Mouse (Mus musculus) neural tube, embryonic 15.5 days (tissue): ENCODE measurements around the gene Wfdc16. TPM values are rescaled to one million over a fixed set of nuclear protein-coding genes. Genes with fewer than 3 reads are reported as not detected.
"Not testable (repeated sequence)": the region's sequence is repeated elsewhere in the genome, so short reads cannot be mapped to it uniquely, and the experiment has no call there.

ENCODE experiments used
- ATAC-seq: fragments of 200-750 bp; cut with Nextera tagmentation; 2 replicates; pipeline ENCODE4 v1.8.0; 2017; ENCODE audit warnings: mild to moderate bottlenecking, moderate TSS enrichment, moderate library complexity; ENCODE audit not compliant: low FRiP score
- H3K27ac ChIP-seq: fragments of 300-500 bp; sonication (generic); replicated peaks from 2 replicates; pipeline ENCODE4 v1.5.1; 2015; ENCODE audit warnings: mild to moderate bottlenecking, inconsistent platforms
- H3K27me3 ChIP-seq: fragments of 300-500 bp; sonication (generic); replicated peaks from 2 replicates; pipeline ENCODE4 v1.6.1; 2015; ENCODE audit warnings: inconsistent platforms
- H3K36me3 ChIP-seq: fragments of 300-500 bp; sonication (generic); 2 replicates; pipeline ENCODE4 v1.6.1; 2015; ENCODE audit warnings: inconsistent platforms
- H3K4me1 ChIP-seq: fragments of 300-500 bp; sonication (generic); 2 replicates; pipeline ENCODE4 v1.6.1; 2015; ENCODE audit warnings: inconsistent platforms
- H3K4me2 ChIP-seq: fragments of 300-500 bp; sonication (generic); 2 replicates; pipeline ENCODE4 v1.6.1; 2015; ENCODE audit warnings: inconsistent platforms, mild to moderate bottlenecking, moderate library complexity
- H3K4me3 ChIP-seq: fragments of 300-500 bp; sonication (generic); replicated peaks from 2 replicates; pipeline ENCODE4 v1.5.1; 2015; ENCODE audit warnings: mild to moderate bottlenecking, inconsistent platforms
- H3K9ac ChIP-seq: fragments of 300-500 bp; sonication (generic); replicated peaks from 2 replicates; pipeline ENCODE4 v1.6.1; 2015; ENCODE audit warnings: mild to moderate bottlenecking, inconsistent platforms
- H3K9me3 ChIP-seq: fragments of 300-500 bp; sonication (generic); replicated peaks from 2 replicates; pipeline ENCODE4 v1.6.1; 2016; ENCODE audit warnings: inconsistent platforms
- WGBS: fragments of 180-500 bp; shearing (Covaris S2); methylation state at CpG from one replicate; pipeline ENCODE4 v1.1.7; 2015; ENCODE audit warnings: mixed read lengths; 5-methylcytosine and 5-hydroxymethylcytosine counted together
- polyA plus RNA-seq: library from polyadenylated mRNA; unstranded; fragments of >200 nt; fragmentation: Nextera tagmentation; extraction: Ambion mirVana; gene quantifications from 2 replicates; pipeline ENCODE4 v1.2.1, GENCODE M21; 2015

Wfdc16 gene
- polyA plus RNA-seq, 1 experiment from 2014 or later = not detected

DNA sequence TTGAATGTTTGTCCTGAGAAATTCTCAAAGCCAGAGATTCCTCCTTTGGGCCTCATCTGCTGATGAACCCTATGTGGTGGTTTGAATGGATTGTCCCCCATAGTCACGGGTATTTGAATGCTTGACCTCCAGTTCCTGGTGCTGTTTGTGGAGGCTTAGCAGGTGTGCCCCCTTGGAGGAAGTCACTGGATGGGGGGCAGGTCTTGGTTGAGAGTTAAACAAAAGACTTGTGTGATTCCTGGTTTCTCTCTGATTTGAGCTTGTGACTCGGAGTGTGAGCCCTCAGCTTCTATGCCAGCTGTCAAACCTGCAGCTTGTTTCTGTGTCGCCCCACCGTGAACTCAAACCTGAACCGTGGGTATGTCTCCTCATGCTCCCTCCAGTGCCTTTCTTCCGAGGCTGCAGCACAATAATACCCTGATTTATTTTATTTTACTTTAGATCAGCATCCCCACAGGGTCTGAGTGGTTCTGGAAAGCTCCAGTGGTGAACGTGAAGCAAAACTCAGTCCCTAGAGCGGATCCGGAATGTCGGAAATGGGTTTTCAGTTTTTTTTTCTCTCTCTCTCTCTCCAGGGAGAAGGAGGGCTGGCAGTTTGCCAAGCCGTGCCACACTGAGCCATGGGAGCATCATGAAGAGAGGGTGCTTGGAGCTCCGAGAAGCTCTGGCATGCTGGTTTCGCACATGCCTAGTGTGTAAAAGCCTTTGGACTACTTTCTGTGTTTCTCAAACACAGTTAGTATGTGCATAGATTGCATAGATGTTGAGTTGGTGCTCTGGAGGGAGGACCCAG is 3.5 kb upstream of the Wfdc16 start:
- H3K36me3 ChIP-seq = no peaks in the 10 kb centered on the region
- WGBS = 65% methylated on average over 13 of the region's 13 CpGs
- no peak overlapping the region for H3K27ac ChIP-seq
- H3K4me1 ChIP-seq = no peaks in the 10 kb centered on the region
- H3K4me3 ChIP-seq = no peak overlapping the region
- ATAC-seq = no peak
- no peaks in the 10 kb centered on the region for H3K27me3 ChIP-seq
- H3K9ac ChIP-seq = no peak overlapping the region
- H3K9me3 ChIP-seq = no peaks in the 10 kb centered on the region
- H3K4me2 ChIP-seq = no peak overlapping the region

DNA sequence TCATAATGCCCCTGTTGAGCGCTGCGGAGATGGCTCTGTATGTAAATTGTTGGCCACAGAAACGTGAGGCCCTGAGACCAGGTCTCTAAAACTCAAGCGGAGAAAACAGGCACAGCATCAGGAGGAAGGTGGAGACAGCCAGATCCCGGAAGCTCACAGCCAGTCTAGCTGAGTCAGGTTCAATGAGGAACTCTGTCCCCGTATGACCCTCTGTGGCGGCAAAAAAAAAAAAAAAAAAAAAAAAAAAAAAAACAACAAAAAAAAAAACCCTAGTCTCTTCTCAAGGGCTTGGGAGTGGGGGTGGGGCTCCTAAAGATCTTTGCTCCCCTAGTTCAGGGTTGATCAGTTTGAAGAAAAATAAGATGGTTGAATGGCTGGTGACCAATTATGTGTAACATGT is 2.5 kb upstream of the Wfdc16 start:
- ATAC-seq = no peak
- no peaks in the 10 kb centered on the region for H3K27me3 ChIP-seq
- no peaks in the 10 kb centered on the region for H3K36me3 ChIP-seq
- H3K4me3 ChIP-seq = no peak overlapping the region
- no peaks in the 10 kb centered on the region for H3K4me1 ChIP-seq
- no peak overlapping the region for H3K9ac ChIP-seq
- WGBS = 60% methylated on average over 7 of the region's 7 CpGs
- no peak overlapping the region for H3K27ac ChIP-seq
- H3K4me2 ChIP-seq = no peak overlapping the region
- H3K9me3 ChIP-seq = no peaks in the 10 kb centered on the region

- no peak overlapping the region for H3K4me2 ChIP-seq
- ATAC-seq = no peak
- WGBS = 74% methylated on average over 9 of the region's 9 CpGs
- H3K9ac ChIP-seq = no peak overlapping the region
- no peaks in the 10 kb centered on the region for H3K4me1 ChIP-seq
- H3K4me3 ChIP-seq = no peak overlapping the region
- no peaks in the 10 kb centered on the region for H3K27me3 ChIP-seq
- H3K9me3 ChIP-seq = no peaks in the 10 kb centered on the region
- H3K36me3 ChIP-seq = no peaks in the 10 kb centered on the region
- H3K27ac ChIP-seq = no peak overlapping the region
Measured at GRCm38 (mm10) chr2:164635266-164635665, 3.3 kb downstream of the Wfdc16 start.

DNA sequence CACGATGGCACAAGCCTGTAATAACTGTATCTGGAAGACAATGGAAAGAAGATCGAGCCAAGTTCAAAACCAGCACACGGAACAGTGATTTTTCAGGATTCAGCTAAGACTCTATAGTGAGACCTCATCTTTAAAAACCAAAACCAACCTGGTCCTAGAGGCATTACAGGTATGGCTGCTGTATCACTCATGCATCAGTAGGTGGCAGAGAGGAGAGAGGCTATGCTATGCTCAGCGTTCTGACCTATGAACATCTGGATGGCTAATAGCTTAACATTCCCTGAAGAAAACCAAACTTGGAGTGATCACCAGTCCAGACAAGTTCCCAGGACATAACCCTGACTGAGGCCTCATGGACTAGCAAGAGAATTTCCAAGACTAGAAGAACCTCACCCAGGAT is 16.8 kb downstream of the Wfdc16 start:
- H3K27ac ChIP-seq = no peak overlapping the region
- ATAC-seq = no peak
- H3K4me2 ChIP-seq = no peak overlapping the region
- no peak overlapping the region for H3K9ac ChIP-seq
- H3K4me3 ChIP-seq = no peak overlapping the region
- WGBS = 82% methylated on average over 4 of the region's 4 CpGs
- H3K27me3 ChIP-seq = no peaks in the 10 kb centered on the region
- no peaks in the 10 kb centered on the region for H3K36me3 ChIP-seq
- H3K9me3 ChIP-seq = no peaks in the 10 kb centered on the region
- no peaks in the 10 kb centered on the region for H3K4me1 ChIP-seq

DNA sequence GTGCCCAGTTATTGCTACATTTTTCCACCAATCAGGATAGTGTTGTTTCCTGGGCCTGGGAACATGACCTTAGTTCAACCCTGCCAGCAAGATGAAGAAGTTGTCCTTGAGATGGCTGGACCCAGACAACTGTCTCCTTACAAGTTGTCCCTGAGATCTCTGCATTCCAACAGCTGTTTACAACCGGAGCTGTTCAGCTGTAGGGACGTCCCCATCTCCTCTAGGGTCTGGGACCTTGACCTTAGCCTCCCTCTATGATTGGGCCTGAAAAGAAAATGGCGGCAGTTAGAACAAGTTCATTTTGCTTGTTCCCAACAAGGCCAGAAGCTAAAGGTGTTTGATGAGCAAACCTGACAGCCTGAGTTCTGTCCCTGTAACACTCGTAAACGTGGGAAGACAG is 19.5 kb downstream of the Wfdc16 start:
- no peak for ATAC-seq
- Histone ChIP-seq H3K4me2 (no peak overlapping the region), H3K4me3 (no peak overlapping the region), H3K27ac (no peak overlapping the region), H3K9me3 (no peaks in the 10 kb centered on the region), H3K4me1 (no peaks in the 10 kb centered on the region), H3K27me3 (no peaks in the 10 kb centered on the region), H3K36me3 (no peaks in the 10 kb centered on the region), H3K9ac (no peak overlapping the region)
- WGBS = 86% methylated on average over 5 of the region's 5 CpGs

DNA sequence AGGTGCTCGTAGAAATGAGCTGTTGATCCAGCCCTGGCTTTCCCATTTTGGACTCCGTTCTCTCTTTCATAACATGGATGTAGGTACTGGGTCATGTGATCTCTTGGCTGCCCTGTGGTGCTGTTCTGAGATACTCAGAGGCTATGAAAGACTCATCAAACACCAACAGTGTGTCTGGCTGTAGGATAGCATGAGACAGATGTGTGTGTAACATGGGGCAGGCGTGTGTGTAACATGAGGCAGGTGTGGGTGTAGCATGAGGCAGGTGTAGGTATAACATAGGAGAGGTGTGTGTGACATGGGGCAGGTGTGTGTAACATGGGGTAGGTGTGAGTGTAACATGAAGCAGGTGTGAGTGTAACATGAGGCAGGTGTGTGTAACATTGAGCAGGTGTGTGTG is 23.2 kb downstream of the Wfdc16 start:
- H3K27me3 ChIP-seq = no peaks in the 10 kb centered on the region
- 90% methylated on average over 3 of the region's 3 CpGs for WGBS
- no peak for ATAC-seq
- no peaks in the 10 kb centered on the region for H3K36me3 ChIP-seq
- no peak overlapping the region for H3K9ac ChIP-seq
- H3K4me3 ChIP-seq = no peak overlapping the region
- no peaks in the 10 kb centered on the region for H3K9me3 ChIP-seq
- H3K4me1 ChIP-seq = no peaks in the 10 kb centered on the region
- H3K27ac ChIP-seq = no peak overlapping the region
- no peak overlapping the region for H3K4me2 ChIP-seq

- H3K4me1 ChIP-seq, H3K4me3 ChIP-seq, H3K9ac ChIP-seq, ATAC-seq, H3K27me3 ChIP-seq, H3K4me2 ChIP-seq, H3K27ac ChIP-seq, H3K36me3 ChIP-seq, H3K9me3 ChIP-seq: not testable (repeated sequence)
- WGBS = 56% methylated on average over 8 of the region's 8 CpGs
Measured at GRCm38 (mm10) chr2:164613471-164613870, 25.1 kb downstream of the Wfdc16 start, which contains the start of the genes Wfdc6b and Wfdc8. Wfdc6b (plus strand) TSS chr2:164613522. Wfdc8 (minus strand) TSS chr2:164613626.

- Histone ChIP-seq H3K27ac (no peak overlapping the region), H3K9me3 (no peaks in the 10 kb centered on the region), H3K27me3 (no peaks in the 10 kb centered on the region), H3K9ac (no peak overlapping the region), H3K4me2 (no peak overlapping the region), H3K4me1 (no peaks in the 10 kb centered on the region), H3K4me3 (no peak overlapping the region), H3K36me3 (no peaks in the 10 kb centered on the region)
- WGBS = 78% methylated on average over 6 of the region's 6 CpGs
- no peak for ATAC-seq
Measured at GRCm38 (mm10) chr2:164608781-164609180, 29.8 kb downstream of the Wfdc16 start.

- Histone ChIP-seq H3K27me3 (no peaks in the 10 kb centered on the region), H3K36me3 (no peaks in the 10 kb centered on the region), H3K4me2 (no peak overlapping the region), H3K9me3 (no peaks in the 10 kb centered on the region), H3K4me1 (no peaks in the 10 kb centered on the region), H3K9ac (no peak overlapping the region), H3K27ac (no peak overlapping the region), H3K4me3 (no peak overlapping the region)
- ATAC-seq = no peak
- 92% methylated on average over 8 of the region's 8 CpGs for WGBS
Measured at GRCm38 (mm10) chr2:164604411-164604810, 34.2 kb downstream of the Wfdc16 start.

GRCm38 (mm10) chr2:164603482-164603881 is 35.1 kb downstream of the Wfdc16 start:
- H3K9ac ChIP-seq = no peak overlapping the region
- no peak for ATAC-seq
- H3K9me3 ChIP-seq = no peaks in the 10 kb centered on the region
- no peaks in the 10 kb centered on the region for H3K4me1 ChIP-seq
- no peak overlapping the region for H3K27ac ChIP-seq
- H3K27me3 ChIP-seq = no peaks in the 10 kb centered on the region
- no peak overlapping the region for H3K4me3 ChIP-seq
- 92% methylated on average over 3 of the region's 3 CpGs for WGBS
- H3K36me3 ChIP-seq = no peaks in the 10 kb centered on the region
- no peak overlapping the region for H3K4me2 ChIP-seq

DNA sequence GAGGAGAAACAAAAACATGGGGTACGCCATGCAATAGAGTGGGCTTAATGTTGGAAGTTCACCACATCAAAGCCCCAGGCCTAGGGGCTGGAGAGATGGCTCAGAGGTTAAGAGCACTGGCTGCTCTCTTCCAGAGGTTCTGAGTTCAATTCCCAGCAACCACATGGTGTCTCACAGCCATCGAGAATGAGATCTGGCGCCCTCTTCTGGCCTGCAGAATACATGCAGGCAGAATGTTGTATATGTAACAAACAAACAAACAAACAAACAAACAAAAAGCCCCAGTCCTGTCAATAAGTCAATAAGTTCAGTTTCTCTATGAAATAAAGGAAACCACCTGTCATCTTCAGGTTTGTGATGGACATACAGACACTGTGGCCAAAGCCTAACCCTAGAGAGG is 38.4 kb downstream of the Wfdc16 start:
- Histone ChIP-seq H3K27ac (no peak overlapping the region), H3K36me3 (no peaks in the 10 kb centered on the region), H3K4me2 (no peak overlapping the region), H3K4me1 (no peaks in the 10 kb centered on the region), H3K9me3 (no peaks in the 10 kb centered on the region), H3K27me3 (no peaks in the 10 kb centered on the region), H3K9ac (no peak overlapping the region), H3K4me3 (no peak overlapping the region)
- 61% methylated on average over 3 of the region's 3 CpGs for WGBS
- ATAC-seq = no peak

DNA sequence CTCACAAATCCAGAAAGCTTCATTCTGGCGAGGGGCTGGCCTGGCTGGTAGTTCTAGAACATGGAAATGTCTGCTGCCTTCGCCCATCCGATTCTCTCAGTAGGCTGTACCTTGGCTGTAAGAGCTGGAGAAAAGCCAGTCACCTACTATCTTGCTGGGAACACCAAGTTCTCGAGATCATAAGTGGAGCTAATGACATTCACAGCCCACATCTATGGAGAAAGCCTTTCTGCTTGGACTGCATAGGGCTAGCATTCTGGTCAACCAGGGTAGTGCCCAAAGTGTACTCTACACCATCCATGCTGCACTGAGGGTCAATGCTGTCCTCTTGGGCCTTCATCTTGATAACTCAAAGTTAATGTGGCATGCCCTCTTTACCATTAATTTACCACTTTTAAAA is 45.1 kb downstream of the Wfdc16 start, which contains the start of gene Eppin:
Eppin (minus strand) TSS at position 101 of the 400 bp plus-strand sequence.
- H3K9ac ChIP-seq = no peak within 1 kb of the TSS
- H3K4me3 ChIP-seq = no peak within 1 kb of the TSS
- no peaks in the 10 kb centered on the region for H3K9me3 ChIP-seq
- no peak within 1 kb of the TSS for H3K27ac ChIP-seq
- ATAC-seq = no peak
- H3K36me3 ChIP-seq = no peaks in the 10 kb centered on the region
- no peak within 1 kb of the TSS for H3K4me2 ChIP-seq
- no peaks in the 10 kb centered on the region for H3K27me3 ChIP-seq
- H3K4me1 ChIP-seq = no peaks in the 10 kb centered on the region
- 79% methylated on average over 4 of the region's 4 CpGs for WGBS
